Mouse (Mus musculus) CD4-positive, CD25-positive, alpha-beta regulatory T cell, adult 2 months (primary cell): ENCODE results near the gene Ildr2.

ENCODE experiments used
- DNase-seq: peaks from one replicate; pipeline ENCODE4 v3.0.0-alpha.2; 2012; ENCODE audit warnings: low read depth, low spot score

Ildr2 gene

DNA sequence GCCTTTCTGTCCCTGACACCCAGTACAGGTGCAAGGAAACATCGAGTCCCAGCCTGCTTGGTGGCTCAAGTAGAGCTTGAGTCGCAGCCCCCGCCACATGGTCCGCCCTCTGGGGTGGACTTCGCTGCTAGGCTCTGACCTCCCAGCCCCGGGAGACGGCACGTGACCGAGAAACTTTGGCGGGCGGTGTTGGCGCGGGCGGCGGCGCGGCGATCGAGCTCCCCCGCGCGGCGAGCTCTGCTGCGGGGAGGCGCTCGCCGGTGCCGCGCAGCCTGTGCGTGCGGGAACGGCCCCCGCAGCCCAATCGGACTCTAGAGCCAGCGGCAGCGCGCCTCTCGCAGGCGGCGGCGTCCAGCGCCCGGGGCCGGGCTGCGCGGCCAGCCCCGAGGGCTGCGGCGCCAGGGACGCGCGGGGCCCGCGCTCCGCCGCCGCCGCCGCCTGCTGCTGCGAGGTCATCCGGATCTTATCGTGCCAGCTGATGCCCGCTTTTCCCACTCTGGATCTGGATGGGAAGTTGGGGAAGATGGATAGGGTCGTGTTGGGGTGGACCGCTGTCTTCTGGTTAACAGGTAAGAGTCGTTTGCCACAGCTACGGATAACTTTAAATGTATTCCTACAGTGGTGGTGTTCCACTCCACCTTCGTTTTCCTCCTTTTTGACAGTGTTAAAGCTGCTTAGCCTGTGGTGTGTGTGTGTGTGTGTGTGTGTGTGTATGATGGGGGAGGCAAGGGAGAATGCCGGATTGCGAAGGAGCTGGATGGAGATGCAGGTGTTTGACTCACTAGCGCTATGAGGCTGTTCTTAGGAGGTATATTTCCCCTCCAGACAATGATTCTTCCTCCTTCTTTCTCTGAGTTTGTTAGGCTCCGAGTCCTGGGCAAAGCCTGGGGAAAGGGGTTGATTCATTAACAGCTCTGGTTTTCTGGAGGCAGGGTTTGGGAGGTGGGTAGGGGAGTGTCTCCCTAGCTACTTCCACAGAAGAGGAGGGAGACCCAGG is at the start of gene Ildr2:
TSS of gene Ildr2 (plus strand) at position 242 of the 997 bp plus-strand sequence.
- peak; percentile 3 for DNase-seq

DNA sequence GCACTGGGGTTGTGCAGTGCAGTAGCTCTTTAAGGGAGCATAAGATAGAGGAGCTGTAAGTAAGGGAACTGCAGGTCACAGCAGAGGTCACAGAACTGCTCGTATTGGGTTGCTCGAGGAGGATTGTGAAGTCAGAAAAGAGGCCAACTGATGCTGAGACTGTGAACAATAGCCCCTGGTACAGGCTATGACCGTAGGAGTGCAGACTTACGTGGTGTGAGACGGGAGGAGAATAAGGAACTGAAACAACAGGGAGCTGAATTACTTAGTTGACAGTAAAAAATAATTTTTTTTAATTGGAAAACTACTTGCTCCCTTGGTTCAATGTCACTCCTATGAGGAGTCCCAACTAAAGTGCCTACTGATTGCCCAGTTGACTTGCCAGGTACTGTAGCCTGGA is 49.8 kb upstream of the Ildr2 start:
- no peak for DNase-seq

GRCm38 (mm10) chr1:166205159-166205558 is 48.8 kb upstream of the Ildr2 start:
- DNase-seq, result no peak

DNA sequence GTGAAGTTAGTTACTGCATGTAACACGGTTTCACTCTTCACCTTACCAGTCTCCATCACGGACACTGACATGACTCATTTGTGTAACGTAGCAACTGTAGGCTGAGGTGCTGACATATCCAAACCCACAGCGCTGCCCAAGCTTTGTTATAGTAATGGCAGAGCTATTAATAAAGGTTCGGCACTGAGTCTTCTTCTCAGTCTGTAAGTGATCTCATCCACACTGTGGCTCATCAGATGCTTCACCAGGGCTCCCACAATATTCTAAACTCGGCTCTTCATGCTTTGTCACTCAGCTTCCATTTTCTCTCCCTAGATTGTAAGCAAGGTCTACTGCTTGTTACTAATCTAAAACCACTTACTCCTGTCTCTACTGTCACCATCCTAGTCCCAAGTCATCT is 44.6 kb upstream of the Ildr2 start:
- DNase-seq, result no peak

DNA sequence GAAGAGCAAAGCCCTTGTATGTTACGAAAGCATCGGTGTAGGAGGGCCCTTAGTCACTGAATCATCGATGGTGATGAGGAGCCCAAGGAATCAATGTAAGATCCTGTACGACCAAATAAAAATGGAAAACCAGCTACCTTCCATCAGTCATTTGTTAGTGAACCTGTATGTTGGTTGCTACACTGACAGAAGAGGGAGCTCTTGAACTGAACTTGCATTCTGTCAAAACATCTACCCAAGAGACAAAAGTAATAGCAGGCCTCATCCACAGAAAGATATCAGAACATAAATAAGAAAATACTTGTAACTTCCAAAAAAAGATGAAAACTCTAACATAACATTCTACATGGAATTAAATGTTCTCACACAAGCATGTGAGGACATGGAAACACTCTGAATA is 39.8 kb upstream of the Ildr2 start:
- no peak for DNase-seq

DNA sequence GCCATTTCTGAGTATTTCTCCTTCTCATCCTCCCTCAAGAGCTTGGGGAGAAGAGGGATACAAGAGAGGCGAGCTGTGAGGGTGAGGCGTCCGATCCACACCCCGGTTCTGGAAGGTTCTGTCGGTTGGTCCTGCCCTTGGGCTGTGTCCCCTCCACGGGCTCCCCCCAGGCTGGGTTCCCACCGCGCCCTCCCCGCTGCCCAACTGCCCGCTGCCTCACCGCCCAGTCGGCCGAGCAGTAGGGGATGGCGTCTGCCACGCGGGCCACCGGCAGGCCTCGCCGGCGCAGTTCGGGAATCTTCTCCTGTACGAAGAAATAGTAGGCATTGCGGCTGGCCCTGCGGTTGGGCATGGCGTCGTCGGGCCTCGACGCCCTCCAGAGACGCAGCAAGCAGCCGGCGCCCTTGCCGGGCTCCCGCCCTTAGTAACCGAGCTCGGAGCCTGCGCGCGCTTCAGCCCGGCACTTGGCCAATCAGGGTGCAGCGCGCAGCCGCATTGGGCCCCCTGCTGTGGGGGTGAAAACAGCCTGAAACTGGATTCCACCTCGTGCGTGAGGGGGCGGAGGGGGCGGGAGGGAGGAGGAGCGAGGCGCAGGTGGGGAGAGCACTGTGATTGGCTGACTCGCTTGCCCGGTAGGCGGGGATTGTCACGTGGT is 15.5 kb upstream of the Ildr2 start, which contains the start of gene Mael:
TSS of gene Mael (minus strand) at position 433 of the 655 bp plus-strand sequence.
- DNase-seq, result no peak

DNA sequence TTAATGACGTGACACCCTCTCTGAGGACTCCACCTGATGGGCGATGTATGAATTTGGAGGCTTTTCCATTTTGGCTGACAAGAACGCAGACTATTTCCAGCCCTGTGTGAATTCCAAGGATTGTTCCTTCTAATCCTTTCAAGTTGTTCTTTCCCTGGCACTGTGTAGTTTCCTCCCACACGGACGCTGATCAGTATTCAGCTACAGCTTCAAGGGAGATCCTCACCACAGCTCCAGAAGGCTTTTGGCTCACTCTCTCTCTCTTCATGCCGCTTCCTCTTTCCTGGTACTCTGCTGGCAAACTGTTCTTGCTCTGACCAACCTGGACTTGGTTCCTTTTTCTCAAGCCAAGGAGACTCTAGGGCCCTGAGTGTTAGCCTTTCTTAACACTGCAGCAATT is 9.7 kb upstream of the Ildr2 start:
- no peak for DNase-seq

- no peak for DNase-seq
These were observed 1.2 kb downstream of the Ildr2 start for GRCm38 (mm10) chr1:166255091-166255490.

DNA sequence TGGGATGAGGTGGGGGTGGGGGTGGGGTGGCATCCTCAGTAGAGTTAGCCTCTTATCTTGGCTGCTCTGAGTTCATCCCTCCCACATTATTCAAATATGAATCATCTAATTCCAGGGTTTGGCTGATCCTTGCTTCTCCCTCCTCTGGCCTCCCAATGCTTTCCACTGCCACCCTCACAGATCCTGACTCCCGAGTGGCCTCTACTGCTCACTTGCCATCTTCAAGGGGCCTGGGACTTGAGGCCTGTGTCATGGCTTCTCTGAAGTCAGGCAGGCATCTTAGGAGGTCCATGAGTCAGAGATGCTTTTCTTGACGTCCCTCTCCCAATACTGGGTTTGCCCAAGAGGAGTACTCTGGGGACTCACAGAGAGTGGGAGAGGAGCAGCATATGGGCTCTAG is 1.7 kb downstream of the Ildr2 start:
- DNase-seq, result no peak

DNA sequence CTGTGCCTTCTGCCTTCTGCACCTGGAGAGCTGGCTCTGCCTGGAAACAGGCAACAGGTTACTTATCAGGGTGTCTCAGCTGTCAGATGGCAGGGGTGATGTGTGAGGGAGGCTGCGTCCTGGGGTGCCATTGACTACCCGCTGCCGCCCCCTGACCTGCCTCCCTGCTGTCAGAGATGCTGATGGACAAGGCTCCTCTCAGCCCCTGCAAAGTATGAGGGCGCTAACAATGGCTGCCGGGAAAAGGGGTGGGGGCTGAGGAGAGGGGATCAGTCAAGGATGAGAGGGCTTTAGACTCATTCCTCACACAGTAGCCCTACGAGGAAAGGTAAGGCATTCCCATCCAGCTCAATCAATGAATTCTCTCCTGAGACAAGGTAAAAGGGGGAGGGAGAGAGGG is 2.4 kb downstream of the Ildr2 start:
- no peak for DNase-seq

DNA sequence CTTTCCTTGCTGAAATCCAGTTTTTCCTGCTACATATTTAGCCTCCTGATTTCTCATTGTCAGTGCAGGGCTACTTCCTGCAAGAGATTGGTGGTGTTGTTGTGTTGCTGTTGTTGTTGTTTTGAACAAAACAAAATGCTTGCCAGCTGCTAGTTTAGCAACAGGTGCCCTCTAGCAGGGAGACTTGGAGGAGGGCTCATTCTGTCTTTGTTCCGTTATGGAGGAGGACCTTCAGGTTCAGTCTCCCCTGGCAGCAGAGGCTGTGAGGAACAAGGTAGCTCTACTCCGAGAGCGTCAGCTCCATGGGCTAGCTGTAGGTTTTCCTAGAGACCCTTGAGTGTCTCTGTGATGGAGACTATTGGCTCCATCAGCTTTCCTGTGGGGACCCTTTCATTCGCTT is 3.0 kb downstream of the Ildr2 start:
- DNase-seq, result no peak

- DNase-seq, result no peak
These were observed 5.6 kb downstream of the Ildr2 start for GRCm38 (mm10) chr1:166259526-166259925.

DNA sequence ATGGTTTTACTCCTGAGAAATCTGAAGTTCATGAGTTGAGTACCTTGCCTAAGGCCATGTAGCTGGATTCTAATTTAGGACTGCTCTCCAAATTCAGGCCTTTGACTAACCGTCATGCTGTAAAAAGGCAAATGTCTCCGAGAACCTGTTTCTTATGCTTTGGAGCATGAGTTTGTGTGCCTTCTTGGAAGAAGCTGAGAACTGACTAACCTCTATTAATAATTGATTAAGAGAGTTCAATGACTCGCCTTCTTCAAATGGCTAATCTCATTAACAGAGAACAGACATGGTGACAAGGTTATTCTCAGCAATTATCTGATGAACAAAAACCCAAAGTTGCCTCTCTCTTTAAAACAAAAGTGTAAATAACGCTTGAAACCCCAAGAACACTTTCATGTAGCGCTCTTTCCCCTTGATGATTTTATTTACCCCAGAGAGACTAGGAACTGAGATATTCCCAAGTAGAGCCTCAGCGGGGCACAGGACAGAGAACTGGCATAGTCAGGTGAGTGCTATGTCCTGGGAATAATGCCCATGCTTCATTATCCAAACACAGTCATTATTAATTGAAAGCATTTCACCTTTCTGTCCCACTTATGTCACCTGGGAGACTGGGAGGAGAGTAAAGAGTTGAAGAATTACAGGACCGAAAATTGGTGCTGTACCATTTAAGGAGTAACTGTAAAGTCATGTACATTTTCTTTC is 12.2 kb downstream of the Ildr2 start:
- no peak for DNase-seq

DNA sequence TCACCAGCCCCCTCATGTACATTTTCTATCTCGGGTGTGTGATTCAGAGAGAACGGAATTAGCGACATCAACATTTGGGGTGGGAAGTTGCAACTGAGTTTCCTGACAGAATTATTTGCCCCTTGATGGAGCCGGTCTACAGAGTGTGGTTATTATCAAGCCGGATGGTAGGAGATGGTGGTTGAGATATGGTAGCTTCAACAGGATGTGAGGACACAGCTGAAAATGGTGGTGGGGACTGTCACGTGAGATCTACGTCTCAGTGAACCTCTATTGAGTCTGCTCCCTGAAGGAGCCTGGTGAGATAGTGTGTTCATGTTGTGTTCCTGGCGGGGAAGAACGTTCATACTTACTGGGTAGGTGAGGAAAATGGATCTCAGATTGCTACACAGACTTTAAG is 13.0 kb downstream of the Ildr2 start:
- DNase-seq, result no peak

DNA sequence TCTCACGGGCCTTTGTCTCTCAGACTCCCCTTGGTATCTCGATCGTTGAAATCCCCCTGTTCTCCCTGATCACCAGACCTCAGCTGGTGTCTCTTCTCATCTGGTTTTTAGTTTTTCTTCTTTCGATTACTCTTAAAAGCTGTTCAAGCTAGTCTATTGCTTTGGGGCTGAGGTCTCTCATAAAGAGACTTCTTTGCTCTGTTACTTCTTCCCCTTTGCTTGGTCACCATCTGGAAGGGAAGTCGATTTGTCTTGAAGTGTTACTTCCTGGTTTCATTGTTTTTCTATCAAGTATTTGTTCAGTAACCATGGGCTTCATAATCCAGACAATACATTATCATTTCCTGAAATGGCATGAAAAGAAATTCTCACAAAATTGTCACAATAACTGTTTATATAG is 14.3 kb downstream of the Ildr2 start:
- no peak for DNase-seq

GRCm38 (mm10) chr1:166278786-166279185 is 24.8 kb downstream of the Ildr2 start:
- no peak for DNase-seq

DNA sequence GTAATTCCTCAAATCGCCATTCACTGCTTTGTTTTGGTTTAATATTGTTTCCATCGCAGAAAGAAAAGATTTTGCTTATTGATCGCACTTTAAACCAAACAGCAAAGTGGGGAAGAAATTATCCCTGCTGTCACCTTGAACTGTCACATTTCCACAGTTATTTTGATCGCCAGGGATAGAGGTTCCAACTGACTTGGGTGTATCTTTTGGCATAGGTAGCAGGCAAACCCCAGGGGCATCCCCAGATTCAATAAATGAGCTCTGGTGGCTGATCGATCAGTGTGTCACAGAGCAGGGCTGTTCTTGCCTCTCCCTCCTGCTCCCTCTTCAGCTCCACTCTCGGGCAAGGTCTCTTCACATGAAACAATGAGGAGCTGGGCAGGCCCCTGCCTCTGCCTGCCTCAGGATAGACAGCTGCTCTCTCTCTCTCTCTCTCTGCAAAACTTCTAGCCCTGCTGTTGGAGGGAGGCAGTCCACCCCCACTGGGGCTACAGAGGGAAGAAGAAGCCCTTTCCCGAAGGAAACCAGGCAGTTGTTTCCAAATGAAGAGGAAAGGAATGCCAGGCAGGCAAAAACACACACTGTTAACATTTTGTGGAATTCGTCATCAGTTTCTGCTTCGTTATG is 25.8 kb downstream of the Ildr2 start:
- DNase-seq, result no peak

DNA sequence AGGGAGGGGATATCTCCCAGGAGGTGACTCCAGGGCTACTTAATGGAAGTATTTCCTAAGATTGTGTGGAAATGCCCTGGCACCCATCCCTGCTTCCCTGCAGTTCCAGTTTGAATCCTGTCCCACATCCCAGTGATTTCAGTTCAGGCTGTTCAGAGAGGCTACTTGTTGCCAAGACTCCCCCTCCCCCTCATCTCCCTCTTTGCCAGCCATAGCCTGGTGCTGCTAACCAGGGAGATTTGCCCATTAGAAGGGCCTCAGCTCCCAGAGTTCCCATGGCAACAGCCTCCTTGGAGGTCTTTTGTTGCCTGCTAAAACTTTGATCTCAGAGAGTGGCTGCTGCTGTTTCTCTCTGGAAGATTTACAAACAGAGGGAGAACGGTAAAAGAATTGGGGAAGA is 26.6 kb downstream of the Ildr2 start:
- DNase-seq, result no peak

GRCm38 (mm10) chr1:166281287-166281686 is 27.3 kb downstream of the Ildr2 start:
- DNase-seq, result no peak

DNA sequence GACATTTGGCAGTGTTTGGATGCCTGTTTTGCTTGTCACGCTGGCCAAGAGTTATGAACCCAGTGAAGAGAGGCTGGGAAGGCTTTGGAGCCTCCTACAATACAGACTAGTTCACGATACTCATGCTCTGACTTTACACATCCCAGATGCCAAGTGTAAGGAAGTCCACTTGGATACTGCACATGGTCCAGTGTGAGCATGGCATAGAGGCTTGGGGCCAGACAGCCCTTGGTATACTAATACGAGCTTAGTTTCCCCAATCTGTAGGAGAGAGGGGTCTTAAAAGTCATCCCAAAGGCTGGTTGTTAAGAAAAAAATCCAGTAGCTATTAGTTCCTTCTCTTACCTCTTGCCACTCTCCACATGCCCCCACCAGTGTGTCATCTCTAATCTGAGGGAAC is 27.9 kb downstream of the Ildr2 start:
- no peak for DNase-seq

DNA sequence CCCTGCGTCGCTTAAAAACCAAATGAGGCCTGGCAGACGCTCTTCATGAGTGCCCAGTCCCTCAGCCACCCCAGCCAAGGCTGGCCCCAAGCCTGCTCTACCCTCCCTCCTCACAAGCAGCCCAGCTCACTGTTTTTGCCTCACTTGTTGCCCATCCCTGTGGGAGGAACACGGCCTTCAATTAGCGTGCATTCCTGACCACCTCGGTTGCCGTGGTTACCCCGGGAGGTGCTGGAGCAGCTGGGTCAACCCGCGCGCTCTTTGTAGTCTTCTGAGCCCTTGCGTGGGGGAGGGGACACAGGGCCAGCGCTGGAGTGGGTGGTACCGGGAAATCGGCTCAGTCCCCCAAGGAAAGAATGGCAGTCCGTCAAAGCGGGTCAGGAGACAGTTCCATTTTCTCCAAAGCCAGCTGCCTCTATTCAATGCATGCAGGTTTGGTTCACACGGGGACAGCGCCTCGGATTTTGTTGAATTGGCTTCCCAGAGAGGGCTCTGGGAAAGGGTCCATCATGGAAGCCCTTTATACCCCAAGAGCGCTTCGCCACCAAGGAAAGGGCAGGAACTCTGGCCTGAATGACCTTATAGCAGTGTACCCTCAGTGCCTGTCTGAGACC is 28.8 kb downstream of the Ildr2 start:
- DNase-seq, result no peak
